Mouse (Mus musculus): ENCODE data around the gene Cd300a. TPM values are rescaled to one million over a fixed set of nuclear protein-coding genes. Genes with fewer than 3 reads are reported as not detected.

The Cd300a gene
- polyA plus RNA-seq (2011; ENCODE audit: insufficient read depth, insufficient read length, low replicate concordance, missing spikeins), result 4.7 and 15.1 TPM in 2 replicates

DNA sequence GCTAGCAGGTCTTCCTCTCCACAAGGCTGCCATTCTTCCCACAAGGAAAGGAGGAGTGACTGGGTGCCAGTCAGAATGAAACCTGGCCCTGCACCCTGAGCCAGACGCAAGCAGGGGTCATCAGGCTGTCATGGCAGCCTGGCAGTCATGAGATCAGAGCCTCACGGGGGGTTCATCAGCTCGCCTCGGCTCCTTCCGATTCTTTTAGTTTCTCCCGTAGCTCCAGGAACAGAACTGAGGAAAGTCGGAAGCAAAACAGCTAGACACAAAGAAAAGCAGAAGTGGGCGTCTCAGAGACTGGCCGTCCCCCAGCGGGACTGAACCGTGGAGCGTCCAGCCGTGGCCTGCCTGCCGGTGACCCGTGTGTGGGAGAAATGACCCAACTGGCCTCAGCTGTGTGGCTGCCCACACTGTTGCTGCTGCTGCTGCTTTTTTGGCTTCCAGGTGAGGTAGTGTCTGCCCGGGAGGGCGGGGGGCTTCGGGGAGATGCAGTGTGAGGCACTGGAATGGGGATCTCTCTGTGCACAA, at the start of gene Cd300a:
TSS of gene Cd300a (plus strand) at position 51 of the 528 bp plus-strand sequence.
- H3K4me3 ChIP-seq (replicated peaks; ENCODE audit: control insufficient read depth, low read depth, low read length), result peak within 1 kb of the TSS; percentile 91
- 1% methylated on average over 18 of the region's 18 CpGs for whole genome bisulfite sequencing
- peak within 1 kb of the TSS; percentile 95 for H3K27ac ChIP-seq (ENCODE audit: control insufficient read depth, insufficient read depth, low read depth, low read length, poor library complexity)
- H3K4me1 ChIP-seq (ENCODE audit: control insufficient read depth, insufficient read depth, low read length), result peaks cover 5% of the 10 kb centered on the region; the same call in 1 of the 2 replicates
- TF ChIP-seq POLR2A (IDR thresholded peaks at IDR 0.05; ENCODE audit: borderline replicate concordance, control insufficient read depth, low read depth, low read length) (peak; percentile 64; the same call in 1 of the 2 replicates), CTCF (IDR thresholded peaks at IDR 0.05; ENCODE audit: control insufficient read depth, insufficient read depth, low read length) (no peak)

GRCm38 (mm10) chr11:114843818-114844463, 45.9 kb upstream of the Cd300a start:
- Histone ChIP-seq H3K4me3 (replicated peaks; ENCODE audit: control insufficient read depth, low read depth, low read length) (no peak overlapping the region), H3K4me1 (ENCODE audit: control insufficient read depth, insufficient read depth, low read length) (no peaks in the 10 kb centered on the region), H3K27ac (ENCODE audit: control insufficient read depth, insufficient read depth, low read depth, low read length, poor library complexity) (no peak overlapping the region; the same call in 1 of the 2 replicates)
- 20% methylated on average over 8 of the region's 8 CpGs for WGBS
- TF ChIP-seq CTCF (IDR thresholded peaks at IDR 0.05; ENCODE audit: control insufficient read depth, insufficient read depth, low read length) (no peak), POLR2A (IDR thresholded peaks at IDR 0.05; ENCODE audit: borderline replicate concordance, control insufficient read depth, low read depth, low read length) (no peak)

GRCm38 (mm10) chr11:114844464-114845220, 45.2 kb upstream of the Cd300a start:
- TF ChIP-seq CTCF (IDR thresholded peaks at IDR 0.05; ENCODE audit: control insufficient read depth, insufficient read depth, low read length), result no peak
- Histone ChIP-seq H3K27ac (ENCODE audit: control insufficient read depth, insufficient read depth, low read depth, low read length, poor library complexity) (no peak overlapping the region), H3K4me3 (replicated peaks; ENCODE audit: control insufficient read depth, low read depth, low read length) (no peak overlapping the region), H3K4me1 (ENCODE audit: control insufficient read depth, insufficient read depth, low read length) (no peaks in the 10 kb centered on the region)
- 76% methylated on average over 7 of the region's 7 CpGs for WGBS

DNA sequence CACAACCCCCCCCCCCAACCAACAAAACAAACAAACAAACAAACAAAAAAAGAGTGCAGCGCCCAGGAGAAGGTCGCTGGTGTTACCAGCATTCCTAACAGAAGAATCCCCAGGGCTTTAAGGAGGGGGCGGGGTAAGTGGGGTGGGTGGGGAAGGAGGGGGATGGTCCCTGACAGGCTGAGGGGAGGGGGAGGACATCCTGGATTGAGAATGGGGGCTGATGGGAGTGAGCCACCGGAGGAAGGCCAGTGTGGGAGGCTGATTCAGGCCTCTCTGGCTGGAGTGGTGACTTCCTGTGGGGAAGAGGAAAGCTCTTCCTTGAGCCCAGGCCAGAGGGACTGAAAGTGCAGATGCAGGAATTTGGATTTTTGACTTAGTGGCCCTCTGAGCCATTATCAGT, 43.5 kb upstream of the Cd300a start:
- 88% methylated on average over 4 of the region's 4 CpGs for WGBS
- Histone ChIP-seq H3K4me1 (ENCODE audit: control insufficient read depth, insufficient read depth, low read length) (no peaks in the 10 kb centered on the region; the same call in 1 of the 2 replicates), H3K27ac (ENCODE audit: control insufficient read depth, insufficient read depth, low read depth, low read length, poor library complexity) (no peak overlapping the region), H3K4me3 (replicated peaks; ENCODE audit: control insufficient read depth, low read depth, low read length) (no peak overlapping the region)
- TF ChIP-seq POLR2A (IDR thresholded peaks at IDR 0.05; ENCODE audit: borderline replicate concordance, control insufficient read depth, low read depth, low read length), result no peak
- no peak for TF ChIP-seq CTCF (IDR thresholded peaks at IDR 0.05; ENCODE audit: control insufficient read depth, insufficient read depth, low read length)

DNA sequence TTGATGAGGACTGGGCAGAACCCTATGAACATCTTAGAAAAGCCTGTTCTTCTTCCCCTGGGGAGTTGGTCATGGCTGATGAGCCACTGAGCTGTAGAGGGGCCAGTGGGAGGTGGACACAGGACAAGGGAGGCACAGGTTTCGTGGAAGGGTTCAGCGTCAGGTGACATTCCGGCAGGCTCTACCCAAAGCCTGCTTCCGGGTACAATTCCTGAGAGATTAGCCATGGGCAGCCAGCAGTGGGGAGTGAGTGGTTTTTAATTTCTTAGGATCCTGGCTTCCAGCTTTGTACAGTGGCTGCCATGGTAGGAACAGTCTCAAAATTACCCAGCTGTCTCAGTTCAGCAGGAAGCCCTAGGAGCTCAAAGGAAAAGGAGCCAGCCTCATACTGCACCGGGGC, 42.8 kb upstream of the Cd300a start:
- TF ChIP-seq POLR2A (IDR thresholded peaks at IDR 0.05; ENCODE audit: borderline replicate concordance, control insufficient read depth, low read depth, low read length) (no peak), CTCF (IDR thresholded peaks at IDR 0.05; ENCODE audit: control insufficient read depth, insufficient read depth, low read length) (no peak)

GRCm38 (mm10) chr11:114849572-114849971, 40.3 kb upstream of the Cd300a start:
- TF ChIP-seq POLR2A (IDR thresholded peaks at IDR 0.05; ENCODE audit: borderline replicate concordance, control insufficient read depth, low read depth, low read length) (no peak), CTCF (IDR thresholded peaks at IDR 0.05; ENCODE audit: control insufficient read depth, insufficient read depth, low read length) (no peak)
- 46% methylated on average over 2 of the region's 2 CpGs for WGBS
- Histone ChIP-seq H3K4me1 (ENCODE audit: control insufficient read depth, insufficient read depth, low read length) (no peaks in the 10 kb centered on the region; the same call in 1 of the 2 replicates), H3K27ac (ENCODE audit: control insufficient read depth, insufficient read depth, low read depth, low read length, poor library complexity) (no peak overlapping the region), H3K4me3 (replicated peaks; ENCODE audit: control insufficient read depth, low read depth, low read length) (no peak overlapping the region)

More for the DNA sequence above, 42.8 kb upstream of the Cd300a start:
- H3K4me3 ChIP-seq (replicated peaks; ENCODE audit: control insufficient read depth, low read depth, low read length), result no peak overlapping the region
- no peak overlapping the region for H3K27ac ChIP-seq (ENCODE audit: control insufficient read depth, insufficient read depth, low read depth, low read length, poor library complexity)
- 88% methylated on average over 5 of the region's 5 CpGs for WGBS
- H3K4me1 ChIP-seq (ENCODE audit: control insufficient read depth, insufficient read depth, low read length), result no peaks in the 10 kb centered on the region; the same call in 1 of the 2 replicates

DNA sequence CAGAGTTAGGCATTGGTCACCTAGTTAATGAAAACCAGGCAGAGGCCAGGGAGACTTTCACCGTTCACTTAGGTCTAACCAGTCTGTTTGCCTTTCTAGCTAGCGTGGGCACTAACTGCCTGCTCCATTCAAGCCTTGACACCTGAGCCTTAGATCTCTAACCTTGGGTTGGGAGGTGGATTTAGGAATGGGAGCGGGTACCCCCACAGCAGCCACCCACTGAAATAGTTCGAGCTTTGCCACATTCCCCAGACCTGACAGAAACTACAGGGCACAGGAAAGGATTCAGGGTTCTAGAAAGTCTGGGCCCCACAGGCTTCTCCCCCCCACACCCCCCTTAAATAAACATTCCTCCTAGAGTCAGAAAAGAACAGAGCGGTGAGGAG, 39.8 kb upstream of the Cd300a start:
- 61% methylated on average over 5 of the region's 5 CpGs for WGBS
- H3K4me3 ChIP-seq (replicated peaks; ENCODE audit: control insufficient read depth, low read depth, low read length), result no peak overlapping the region

More for the DNA sequence above, 39.8 kb upstream of the Cd300a start:
- H3K4me1 ChIP-seq (ENCODE audit: control insufficient read depth, insufficient read depth, low read length), result no peaks in the 10 kb centered on the region; the same call in 1 of the 2 replicates
- TF ChIP-seq CTCF (IDR thresholded peaks at IDR 0.05; ENCODE audit: control insufficient read depth, insufficient read depth, low read length), result no peak
- TF ChIP-seq POLR2A (IDR thresholded peaks at IDR 0.05; ENCODE audit: borderline replicate concordance, control insufficient read depth, low read depth, low read length), result no peak
- H3K27ac ChIP-seq (ENCODE audit: control insufficient read depth, insufficient read depth, low read depth, low read length, poor library complexity), result no peak overlapping the region

Data from bone marrow, adult 2 months (tissue).